Mouse (Mus musculus) lung, postnatal 10 days (tissue): ENCODE results near the gene Lrmda.

Source experiments
- DNase-seq: peaks from one replicate; pipeline ENCODE4 v3.0.0; 2021

The Lrmda gene

DNA sequence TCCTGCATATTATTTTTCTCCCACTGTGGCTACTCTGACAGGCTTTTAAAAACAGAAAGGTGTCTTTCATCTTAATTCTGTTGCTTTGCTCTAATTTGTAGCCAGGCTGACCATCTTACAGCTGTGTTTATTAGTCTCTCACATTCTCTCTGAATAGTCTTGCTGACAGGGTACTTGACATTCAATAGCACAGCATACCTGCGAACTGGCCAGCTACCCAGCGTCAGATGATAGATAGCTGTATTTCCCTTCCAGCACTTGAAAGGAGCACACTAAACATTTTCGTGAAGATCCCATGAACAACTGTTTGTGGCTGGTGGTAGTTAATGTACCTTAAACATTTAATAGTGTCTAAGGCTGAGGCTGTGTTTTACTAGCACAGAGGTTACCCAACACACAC lies 646.9 kb downstream of the Lrmda start:
- DNase-seq: no peak

DNA sequence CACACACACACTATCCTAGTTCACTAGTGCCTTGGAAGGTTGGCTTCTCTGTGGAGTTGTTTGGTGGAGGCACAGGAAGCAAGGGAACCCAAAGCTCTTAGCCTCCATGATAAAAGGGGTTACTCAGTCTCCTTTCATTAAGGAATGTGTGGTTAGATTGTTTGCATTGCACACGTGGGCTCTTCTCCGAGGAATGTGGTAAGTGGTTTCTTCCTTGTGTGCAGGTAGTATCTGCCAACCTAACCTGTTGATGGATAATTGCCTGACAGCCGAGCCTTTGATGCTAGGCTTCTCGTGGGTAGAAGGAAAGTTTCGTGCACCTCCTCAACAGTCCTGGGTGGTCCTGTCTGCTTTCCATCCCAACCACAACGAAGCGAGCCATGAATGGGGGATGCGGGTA lies 648.8 kb downstream of the Lrmda start:
- no peak for DNase-seq

DNA sequence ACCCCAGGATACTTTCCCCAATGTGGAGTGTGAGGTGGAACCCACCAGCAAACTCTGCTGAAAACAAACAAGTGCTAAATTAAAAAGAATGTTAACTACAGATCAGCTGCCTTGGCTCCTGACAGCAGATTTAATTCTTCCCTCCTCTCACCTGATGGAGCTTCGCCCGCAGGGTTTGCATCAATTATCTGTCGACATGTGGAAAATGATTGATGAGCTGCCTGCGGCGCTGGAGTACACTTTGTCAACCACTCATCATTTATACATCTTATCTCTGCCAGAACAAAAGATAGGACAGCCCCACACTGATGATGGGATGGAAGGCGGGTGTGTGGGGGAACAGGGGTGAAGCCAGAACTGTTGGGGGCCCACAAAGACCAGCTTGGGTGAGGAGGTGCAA lies 649.2 kb downstream of the Lrmda start:
- DNase-seq: no peak

DNA sequence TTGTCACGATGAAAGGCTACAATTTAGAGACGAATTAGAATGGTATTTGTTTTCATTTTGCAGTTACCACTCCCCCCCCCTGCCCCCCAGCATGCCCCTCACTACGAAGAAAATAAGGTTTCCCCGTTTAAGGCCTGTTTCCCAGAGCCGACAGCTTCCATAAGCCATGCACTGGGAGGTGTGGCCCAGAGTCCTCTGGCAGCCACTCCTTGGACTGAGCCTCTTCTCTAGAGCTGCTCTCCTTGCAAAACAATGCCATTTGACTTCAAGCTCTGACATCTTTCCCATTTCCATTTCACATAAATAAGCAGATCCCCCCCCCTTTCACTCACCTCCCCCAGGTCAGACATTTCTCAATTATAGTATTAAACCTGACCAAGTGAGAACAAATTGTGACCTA lies 654.1 kb downstream of the Lrmda start:
- no peak for DNase-seq

DNA sequence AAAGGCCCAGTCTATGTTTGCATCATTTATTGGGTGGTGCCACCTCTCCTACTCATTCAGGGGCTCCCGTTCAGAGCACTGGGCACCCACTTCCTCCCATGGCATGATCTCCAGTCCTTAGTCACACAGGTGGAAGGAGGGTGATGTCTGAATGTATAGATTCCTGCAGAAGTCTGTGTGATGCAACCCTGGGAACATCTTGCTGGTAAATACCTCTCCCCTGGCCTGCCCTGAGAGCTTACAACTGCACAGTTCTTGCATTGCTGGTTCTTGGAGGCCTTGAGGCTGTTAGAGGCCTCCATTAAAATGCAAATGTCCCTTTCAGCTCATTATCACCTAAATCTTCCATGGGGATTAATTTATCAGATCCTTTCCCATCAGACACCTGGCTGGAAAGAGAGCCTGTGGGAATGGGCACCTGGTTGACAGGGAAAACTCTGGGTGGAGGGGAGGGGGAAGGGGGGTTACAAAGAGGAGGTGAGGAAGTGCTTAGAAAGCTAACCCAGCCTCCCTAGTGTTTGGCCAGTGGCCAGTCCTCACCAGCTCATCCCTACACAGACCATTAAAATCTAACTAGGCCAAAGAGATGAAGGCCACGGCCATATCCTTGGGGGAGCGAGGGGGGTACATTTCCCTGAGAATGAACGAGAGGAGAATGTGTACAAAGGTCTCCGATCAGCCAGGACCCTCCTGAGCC lies 659.6 kb downstream of the Lrmda start:
- no peak for DNase-seq

DNA sequence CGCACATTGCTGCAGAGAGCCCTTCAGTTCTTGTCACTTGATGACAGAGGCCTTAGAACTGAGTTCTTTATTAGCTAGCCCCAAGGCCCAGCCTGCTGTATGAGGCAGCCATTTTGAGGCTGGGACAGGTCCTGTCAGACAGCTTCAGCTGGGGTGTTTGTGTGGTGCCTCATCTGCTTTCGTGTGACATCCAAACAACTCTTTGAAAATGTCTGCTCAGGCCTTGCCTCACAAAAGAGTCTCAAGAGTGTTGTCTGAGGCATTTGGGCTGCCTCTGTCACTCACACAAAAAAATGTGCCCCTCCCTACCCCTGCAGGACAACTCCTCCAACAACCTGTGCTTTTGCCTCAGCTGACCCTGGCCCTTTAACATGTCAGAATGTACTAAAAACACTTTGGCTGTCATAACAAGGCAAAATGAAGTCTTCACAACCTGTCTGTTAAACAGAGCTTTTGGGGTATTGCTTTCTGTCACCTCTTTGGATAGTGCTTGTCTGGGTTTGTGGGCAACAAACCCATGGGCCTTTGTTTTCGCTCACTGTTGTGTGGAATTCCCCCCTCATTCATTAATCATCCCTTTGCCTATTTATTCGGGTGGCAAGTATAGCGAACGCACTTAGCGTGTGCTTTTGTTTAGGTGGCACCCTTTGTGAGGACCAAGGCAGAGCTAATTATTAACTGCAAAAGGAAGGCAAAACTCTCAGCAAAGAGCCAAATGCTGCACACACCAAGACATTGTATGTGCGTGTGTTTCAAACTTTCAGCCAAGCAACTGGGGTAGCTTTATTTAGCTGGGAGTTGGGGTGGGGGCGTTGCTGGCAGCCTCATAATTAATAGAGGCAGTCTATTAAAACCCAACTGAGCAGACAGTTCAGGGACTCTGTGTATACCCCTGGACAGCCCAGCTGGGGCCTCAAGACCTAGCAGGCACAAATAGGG lies 660.5 kb downstream of the Lrmda start:
- peak; percentile 36 for DNase-seq

DNA sequence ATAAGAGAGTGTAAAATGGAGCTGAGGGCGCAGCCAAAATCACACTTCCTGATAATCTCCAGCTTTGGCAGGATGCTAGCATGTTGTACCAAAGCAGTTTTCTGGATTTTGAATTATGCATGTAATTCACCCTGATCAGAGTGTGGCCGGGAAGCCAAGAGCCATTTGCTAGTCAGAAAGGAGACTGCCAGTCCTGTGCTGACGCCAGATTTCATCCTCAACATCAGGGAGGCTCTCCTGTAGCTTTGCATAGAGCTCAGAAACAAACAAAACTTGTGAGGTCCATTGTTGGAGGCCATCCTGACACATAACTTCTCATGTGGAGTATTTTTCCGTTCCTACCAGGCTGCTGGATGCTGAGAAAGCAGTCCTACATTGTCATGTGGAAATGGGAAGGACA lies 667.4 kb downstream of the Lrmda start:
- peak; percentile 40 for DNase-seq

DNA sequence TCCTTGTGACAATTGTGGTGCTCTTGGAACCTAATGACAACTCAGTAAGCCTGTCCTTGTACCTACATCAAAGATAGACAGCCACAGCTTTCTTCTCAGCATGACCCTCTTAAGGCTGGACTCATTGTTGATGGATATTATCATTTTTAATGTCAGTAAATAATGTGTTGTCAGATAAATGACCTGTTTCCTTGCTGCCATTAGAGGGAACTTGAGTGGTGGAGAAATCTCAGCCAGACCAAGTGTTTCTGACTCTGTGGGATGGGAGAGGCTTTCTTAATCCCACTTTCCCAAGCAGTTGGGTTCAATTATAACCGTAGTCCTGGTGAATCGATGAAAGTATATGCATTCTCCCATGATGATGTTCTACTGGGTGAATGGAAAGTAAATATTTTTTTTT lies 668.9 kb downstream of the Lrmda start:
- DNase-seq: peak; percentile 42

DNA sequence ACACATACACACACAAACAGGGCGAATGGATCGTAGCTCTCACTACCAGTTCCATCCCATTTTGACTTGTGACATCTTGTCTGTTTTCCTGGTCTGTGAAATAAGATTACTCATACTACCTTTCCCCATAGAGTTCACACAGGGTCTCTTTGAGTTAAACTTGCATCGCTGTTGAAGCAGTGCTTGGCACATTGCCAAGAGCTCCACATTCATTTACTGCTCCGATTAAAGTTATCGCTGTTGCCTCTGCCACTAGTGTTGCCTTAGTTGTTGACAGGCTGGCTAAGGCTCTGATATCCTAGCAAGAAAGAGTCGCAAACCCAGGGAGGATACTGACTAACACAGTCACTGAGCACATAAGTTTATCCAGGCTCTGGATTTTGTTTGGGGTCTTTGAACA lies 675.9 kb downstream of the Lrmda start:
- peak; percentile 19 for DNase-seq

DNA sequence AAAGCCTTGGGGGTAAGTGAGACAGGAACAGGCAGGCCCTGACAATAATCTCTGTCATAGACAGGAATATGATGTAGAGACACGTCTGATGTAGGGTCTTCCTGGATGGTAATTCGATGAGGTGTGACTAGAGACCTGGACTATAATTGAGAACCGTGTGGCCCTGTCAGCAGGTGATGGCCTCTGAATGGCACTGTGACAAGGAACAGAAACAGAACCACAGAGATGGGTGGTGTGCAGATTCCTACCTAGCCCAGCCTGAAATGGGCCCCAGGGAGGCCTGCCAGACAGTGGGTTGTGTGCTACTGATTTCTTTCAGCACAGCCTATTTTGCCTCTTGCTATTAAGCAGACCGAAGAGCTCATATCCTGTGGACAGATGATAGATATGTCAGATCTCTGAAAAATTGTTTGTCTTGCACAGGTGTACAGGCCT lies 676.4 kb downstream of the Lrmda start:
- no peak for DNase-seq

DNA sequence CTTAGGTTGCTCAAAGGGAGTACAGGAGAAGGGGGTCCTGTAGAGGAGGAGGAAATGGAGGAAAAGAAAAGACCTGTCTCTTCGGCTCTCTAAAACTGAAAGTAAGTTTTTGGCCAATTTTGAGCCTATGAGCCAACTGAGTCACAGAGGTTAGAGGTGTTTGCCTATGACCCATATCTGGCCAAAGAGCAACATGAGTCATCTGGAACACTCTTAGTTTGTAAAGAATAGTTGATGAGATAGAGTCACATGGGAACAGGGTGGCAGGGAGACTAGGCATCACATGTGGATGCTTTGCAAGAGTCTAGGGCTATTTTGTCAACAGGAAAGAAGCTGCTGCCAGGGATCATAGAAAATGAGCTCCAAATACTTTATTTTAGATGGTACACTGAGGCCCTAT lies 680.7 kb downstream of the Lrmda start:
- no peak for DNase-seq

DNA sequence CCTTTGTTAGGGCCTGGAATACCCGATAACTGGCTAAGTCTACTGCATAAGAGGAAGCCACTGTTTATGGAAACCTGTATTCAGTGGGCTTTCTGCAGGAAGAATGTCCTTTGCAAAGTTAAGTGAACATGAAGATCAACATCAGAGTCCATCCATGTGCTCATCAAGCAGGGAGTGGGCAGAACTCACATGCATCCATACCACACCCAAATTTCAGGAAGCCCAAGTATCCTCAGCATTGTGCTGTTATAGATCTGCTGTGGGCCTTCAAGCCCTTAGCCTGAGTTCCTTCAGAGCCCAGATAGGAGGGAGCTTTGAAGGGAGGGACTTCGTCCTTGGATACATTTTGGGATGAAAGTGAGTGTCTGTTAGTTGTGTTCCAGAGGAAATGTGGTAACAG lies 681.2 kb downstream of the Lrmda start:
- no peak for DNase-seq

DNA sequence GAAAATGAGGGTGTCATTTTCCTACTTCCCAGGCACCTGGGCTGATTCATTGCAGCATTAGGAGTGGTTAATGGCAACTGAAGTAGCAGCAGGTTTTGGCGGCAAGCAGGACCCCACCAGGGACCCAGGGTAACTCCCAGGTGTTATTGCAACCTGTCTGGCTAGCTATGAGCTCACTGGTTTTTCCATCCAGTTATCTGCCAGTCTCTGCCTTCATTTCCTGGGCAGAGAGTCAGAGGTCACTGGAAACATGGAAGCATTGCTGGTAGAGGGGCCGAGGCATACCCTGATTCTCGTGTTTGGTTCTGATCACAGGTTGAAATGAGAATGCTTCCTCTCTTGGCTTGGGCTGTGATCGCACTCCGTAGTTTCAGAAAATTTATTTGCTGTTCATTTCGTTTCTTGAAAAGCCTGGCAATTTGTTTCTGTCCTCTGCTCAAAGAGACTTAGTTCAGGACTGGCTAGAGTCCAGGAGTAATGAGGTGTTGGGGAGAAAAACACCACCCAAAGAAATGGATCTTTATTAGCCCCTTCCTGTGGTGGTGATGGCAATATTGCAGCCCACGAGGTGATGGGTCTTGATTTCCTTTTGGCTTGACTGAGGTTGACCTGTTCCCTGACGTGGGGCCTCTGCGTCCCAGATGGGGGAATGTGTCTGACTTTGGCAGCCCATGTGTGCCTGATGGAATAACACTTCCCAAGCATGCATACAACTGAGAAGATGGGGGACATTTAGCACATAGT lies 688.6 kb downstream of the Lrmda start:
- peak; percentile 49 for DNase-seq

DNA sequence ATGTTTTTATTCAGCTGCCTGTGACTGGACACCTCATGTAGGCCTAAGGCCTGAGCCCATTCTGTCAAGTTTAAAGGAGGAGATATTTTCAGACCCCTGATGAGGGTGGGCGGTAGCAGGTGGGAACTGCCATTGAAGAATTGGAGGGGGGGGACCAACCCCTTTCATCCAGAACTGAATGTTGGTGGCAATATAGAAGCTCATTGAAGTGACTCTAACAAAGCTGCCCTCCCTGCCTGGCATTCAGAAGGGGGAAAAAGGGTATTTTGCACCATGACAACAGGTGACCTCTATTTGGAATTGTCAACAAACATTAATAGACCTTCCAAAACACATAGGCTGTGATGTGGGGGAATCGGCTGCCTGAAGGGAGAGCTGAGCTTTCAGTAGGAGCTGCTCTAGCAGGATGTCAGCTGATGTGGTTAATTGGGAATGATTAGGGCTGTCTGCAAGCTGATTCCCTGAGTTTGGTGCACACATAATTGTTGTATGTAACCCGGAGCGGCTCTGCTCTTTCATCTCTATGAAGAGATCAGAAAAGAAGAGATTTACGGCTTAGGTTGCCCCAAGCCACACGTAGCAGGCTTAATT lies 690.7 kb downstream of the Lrmda start:
- DNase-seq: no peak

DNA sequence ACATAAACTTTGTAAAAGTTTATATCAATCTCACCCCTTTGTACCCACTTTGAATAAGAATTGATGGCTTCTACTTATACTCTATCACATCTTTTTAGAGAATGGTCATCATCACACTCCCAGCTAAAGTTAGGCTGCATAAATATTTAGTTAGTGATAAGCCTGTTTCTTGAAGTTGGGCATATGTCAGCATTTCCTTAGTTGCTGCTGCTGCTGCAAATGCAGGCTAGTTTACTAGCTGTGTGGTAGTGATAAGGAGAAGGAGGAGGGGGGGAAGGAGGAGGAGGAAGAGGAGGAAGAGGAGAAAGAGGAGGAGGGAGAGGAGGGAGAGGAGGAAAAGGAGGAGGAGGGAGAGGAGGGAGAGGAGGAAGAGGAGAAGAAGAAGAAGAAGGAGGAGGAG lies 692.9 kb downstream of the Lrmda start:
- DNase-seq: no peak

DNA sequence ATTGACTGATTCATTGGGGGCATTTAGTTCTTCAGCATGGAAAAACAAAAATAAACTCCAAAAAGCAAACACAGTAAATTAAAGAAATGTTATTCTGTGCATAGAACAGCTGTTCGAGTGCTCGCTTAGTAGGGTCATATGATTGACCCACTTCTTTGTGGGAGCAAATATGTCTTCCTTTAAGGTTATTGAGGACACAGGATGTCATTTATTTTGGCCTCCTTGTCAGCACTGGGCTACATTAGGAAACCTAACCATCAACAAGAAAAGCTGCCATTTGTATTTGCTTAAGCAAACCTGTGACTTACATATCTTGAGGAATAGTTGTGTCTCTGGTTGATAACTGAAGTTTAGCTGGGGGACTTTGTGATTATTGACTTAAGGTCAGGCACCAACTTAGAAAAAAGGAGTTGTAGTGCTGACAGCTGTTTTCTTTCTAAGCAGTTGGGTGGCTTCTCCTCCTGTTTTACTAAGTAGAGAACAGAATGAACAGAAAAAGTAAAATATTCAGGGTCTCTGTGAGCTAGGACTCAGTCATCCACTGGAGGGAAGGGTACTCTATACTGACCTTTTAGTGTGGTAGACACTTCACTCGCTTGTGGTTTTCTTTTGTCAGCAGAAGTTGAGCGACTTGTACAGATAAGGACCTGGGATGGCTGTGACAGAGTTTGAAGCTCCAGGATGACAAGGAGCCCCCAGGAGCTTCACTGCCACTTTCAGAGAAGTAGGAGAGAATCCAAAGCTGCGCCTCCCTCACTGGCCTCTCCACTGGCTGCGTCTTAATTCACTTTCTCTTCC lies 696.3 kb downstream of the Lrmda start:
- DNase-seq: no peak

DNA sequence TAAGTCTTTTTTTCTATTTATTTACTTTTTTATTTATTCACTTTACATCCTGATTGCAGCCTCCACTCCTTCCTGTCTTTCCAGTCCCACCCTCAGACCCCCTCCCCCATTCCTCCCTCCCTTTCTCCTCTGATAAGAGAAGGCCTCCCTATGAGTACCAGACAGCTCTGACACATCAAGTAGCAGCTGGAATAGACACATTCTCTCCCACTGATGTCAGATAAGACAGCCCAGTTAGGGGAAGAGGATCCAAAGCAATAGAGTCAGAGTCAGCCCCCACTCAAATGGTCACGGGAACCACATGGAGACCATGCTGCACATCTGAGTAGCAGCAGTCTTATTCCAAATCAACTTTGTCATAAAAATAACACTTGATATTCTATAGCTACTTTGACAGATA lies 700.5 kb downstream of the Lrmda start:
- no peak for DNase-seq

DNA sequence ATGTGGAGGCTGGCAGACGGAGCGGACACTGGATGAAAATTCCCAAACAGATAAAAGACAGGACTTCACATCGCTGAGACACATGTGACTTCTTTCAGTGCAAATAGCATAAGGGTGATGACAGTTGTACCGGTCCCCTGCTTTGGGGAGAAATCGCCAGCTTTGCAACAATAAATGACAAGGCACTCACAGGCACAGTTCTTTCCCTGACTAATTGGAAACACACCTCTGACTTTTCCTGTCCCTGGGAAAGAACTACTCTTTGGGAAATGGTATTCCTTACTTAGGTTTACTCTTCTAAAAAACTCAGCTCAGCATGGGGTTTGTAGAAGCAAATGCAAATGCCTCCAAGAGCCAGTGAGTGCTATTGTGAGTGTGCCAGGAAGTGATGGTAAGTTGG lies 702.3 kb downstream of the Lrmda start:
- no peak for DNase-seq

DNA sequence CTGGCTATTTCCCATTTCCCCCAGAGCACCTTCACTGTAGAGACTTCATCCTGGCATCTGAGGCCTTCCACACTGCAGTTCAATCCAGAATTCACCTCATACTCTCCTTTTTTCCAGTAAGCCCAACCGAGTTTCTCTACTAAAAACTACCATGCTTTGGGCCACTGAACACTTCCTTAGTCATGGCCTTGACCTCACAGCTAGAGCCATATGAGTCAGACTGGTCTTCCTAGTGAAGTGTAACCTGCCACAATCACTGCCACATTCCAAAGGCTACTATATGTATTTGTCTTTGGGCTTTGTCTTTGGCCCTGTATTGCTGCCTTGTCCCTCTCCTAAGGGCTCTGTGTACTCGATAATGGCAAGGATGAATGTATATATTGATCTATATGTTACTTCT lies 708.0 kb downstream of the Lrmda start:
- no peak for DNase-seq

DNA sequence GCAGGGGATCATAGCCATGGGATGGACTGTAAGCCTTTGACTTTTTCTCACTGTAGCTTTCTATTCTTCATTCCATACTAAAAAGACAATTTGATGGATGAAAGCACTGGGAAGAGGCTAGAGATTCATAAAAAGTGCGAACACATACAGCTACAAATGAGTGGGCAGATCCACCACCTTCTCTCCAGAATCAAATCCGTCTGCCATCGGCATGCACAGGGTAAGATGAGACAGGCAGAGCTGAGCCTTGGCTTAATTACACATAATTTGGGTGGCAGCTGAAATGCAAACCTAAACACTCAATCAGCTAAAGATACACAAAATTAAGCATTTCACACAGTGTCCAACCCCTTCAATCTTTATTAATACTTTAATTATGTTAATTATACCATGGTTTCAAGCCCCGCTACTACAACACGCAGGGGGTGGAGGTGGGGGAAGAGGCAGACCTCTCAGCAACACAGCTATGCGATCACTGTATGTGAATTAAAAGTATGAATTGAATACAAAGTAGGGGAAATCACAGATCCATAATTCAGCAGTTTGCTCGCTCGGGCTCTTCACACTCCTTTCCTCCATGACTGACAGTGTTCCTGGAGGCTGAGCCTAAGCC lies 709.2 kb downstream of the Lrmda start:
- DNase-seq: no peak

DNA sequence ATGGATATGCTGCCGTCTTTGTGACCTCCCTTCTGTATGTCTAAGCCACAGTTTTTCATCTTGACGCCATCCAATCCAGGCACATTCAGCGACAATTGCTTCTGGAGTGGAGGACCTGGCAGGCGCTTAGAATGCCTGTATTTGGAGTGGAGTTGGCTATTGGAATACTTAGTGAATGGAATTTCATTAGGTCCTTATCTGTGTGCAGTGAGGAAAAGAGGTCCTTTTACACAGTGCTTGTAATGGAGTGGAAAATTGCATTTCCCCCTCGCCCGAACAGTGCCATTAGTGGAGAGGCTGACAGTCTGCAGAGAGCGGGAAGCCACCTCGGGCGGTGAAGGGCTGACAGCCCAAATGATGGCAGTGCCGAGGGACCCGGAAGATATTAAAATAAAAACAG lies 719.1 kb downstream of the Lrmda start:
- peak; percentile 23 for DNase-seq

DNA sequence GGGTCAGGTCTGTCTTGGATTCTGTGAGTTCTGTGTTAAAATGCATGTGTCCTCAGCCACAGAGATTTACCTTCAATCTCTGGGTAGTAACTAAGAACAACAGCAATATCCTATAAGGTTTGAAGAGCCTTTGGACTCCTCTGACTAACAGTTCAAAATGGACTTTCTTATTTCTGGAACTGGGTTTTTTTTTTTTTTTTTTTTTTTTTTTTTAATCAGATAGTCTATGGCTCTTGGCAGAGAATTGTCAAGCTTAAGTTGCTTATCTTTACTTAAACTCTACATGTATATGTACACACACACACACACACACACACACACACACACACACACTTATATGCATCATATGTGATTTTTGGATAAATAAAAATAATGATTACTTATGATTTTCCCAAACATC lies 723.0 kb downstream of the Lrmda start:
- no peak for DNase-seq
